Mouse (Mus musculus) neural tube, embryonic 11.5 days (tissue): ENCODE measurements around the gene Col25a1. TPM values are rescaled to one million over a fixed set of nuclear protein-coding genes. Genes with fewer than 3 reads are reported as not detected.

Source experiments
- ATAC-seq: fragments of 200-750 bp; cut with Nextera tagmentation; 2 replicates; pipeline ENCODE4 v1.8.0; 2017; ENCODE audit warnings: moderate number of reproducible peaks, mild to moderate bottlenecking, moderate TSS enrichment, moderate library complexity; ENCODE audit not compliant: insufficient read depth, low FRiP score, low TSS enrichment
- DNase-seq: peaks from one replicate; pipeline ENCODE4 v3.0.0-alpha.2; 2015; ENCODE audit warnings: low spot score
- H3K27ac ChIP-seq: fragments of 300-500 bp; sonication (generic); 2 replicates; pipeline ENCODE4 v1.5.1; 2014; ENCODE audit warnings: low read depth, mild to moderate bottlenecking, low read length
- H3K27me3 ChIP-seq: fragments of 300-500 bp; sonication (generic); 2 replicates; pipeline ENCODE4 v1.6.1; 2014; ENCODE audit warnings: mild to moderate bottlenecking, low read length, mixed read lengths; ENCODE audit not compliant: control insufficient read depth, insufficient read depth
- H3K36me3 ChIP-seq: fragments of 300-500 bp; sonication (generic); 2 replicates; pipeline ENCODE4 v1.6.1; 2014; ENCODE audit warnings: mild to moderate bottlenecking, low read length, moderate library complexity, mixed read lengths; ENCODE audit not compliant: control insufficient read depth, insufficient read depth
- H3K4me1 ChIP-seq: fragments of 300-500 bp; sonication (generic); 2 replicates; pipeline ENCODE4 v1.6.1; 2014; ENCODE audit warnings: low read length, mixed read lengths; ENCODE audit not compliant: control insufficient read depth, insufficient read depth
- H3K4me2 ChIP-seq: fragments of 300-500 bp; sonication (generic); 2 replicates; pipeline ENCODE4 v1.6.1; 2014; ENCODE audit warnings: low read depth, mild to moderate bottlenecking, moderate library complexity
- H3K4me3 ChIP-seq: fragments of 300-500 bp; sonication (generic); 2 replicates; pipeline ENCODE4 v1.5.1; 2014; ENCODE audit warnings: low read depth, low read length
- H3K9ac ChIP-seq: fragments of 300-500 bp; sonication (generic); 2 replicates; pipeline ENCODE4 v1.6.1; 2014; ENCODE audit warnings: mild to moderate bottlenecking, low read length
- H3K9me3 ChIP-seq: fragments of 300-500 bp; sonication (generic); 2 replicates; pipeline ENCODE4 v1.6.1; 2016; ENCODE audit warnings: low read length; ENCODE audit not compliant: control insufficient read depth
- WGBS: fragments of 180-500 bp; shearing (Covaris S2); extraction: QIAGEN DNeasy Blood & Tissue Kit; methylation state at CpG from one replicate; pipeline ENCODE4 v1.1.7; 2014; 5-methylcytosine and 5-hydroxymethylcytosine counted together
- polyA plus RNA-seq: library from polyadenylated mRNA; unstranded; fragments of >200 nt; fragmentation: Nextera tagmentation; extraction: Ambion mirVana; gene quantifications from 2 replicates; pipeline ENCODE4 v1.2.1, GENCODE M21; 2014

The Col25a1 gene
- polyA plus RNA-seq, 1 experiment from 2014 or later: 7.2 TPM

DNA sequence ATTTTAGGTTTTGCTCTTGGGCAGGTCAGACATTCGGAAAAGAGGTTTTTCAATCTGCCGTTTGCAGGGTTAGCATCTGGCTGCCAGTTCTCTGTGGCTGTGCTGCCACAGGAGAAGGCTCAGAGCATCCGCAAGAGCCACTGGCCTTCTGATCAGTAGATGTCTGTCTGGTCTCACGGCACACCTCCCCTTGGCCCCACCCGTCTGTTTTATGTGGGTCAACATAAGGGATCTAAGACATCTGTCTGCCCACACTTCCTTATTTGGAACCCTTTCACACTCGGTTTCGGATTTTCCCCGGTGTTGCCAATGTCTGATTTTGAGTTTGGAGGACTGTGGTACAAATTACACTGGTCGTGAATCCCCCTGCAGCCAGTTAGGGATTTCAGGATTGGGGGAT, 26.8 kb upstream of the Col25a1 start:
- Histone ChIP-seq H3K36me3 (no peaks in the 10 kb centered on the region), H3K9ac (no peak overlapping the region), H3K4me2 (no peak overlapping the region), H3K27me3 (no peaks in the 10 kb centered on the region), H3K9me3 (no peaks in the 10 kb centered on the region), H3K27ac (no peak overlapping the region), H3K4me3 (no peak overlapping the region), H3K4me1 (no peaks in the 10 kb centered on the region)
- WGBS: 88% methylated on average over 9 of the region's 9 CpGs
- DNase-seq (no peak), ATAC-seq (no peak)

DNA sequence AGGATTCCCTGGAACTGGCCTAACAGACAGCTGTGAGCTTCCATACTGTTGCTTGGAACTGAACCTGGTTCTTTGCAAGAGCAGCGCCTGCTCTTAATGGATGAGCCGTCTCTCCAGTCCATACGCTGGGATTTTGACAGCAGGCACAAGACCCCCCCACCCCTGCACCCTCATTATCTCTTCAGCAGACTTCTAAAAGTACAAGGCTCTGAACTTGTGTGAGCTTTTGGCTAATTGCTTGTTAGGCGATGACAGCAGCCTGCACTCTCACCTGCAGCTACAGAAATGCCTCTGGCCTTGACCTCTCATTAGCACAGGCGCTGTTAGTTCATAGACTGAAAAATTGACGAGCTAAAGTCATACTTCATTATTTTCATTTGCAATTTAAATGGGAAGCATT, 14.4 kb upstream of the Col25a1 start:
- no peak overlapping the region for H3K4me2 ChIP-seq
- ATAC-seq: no peak
- 90% methylated on average over 6 of the region's 6 CpGs for WGBS

GRCm38 (mm10) chr3:130127840-130128239, 3.5 kb upstream of the Col25a1 start:
- WGBS: 77% methylated on average over 8 of the region's 8 CpGs
- ATAC-seq (no peak), DNase-seq (no peak)
- Histone ChIP-seq H3K4me3 (no peak overlapping the region), H3K9ac (no peak overlapping the region), H3K4me2 (no peak overlapping the region), H3K27ac (no peak overlapping the region), H3K9me3 (no peaks in the 10 kb centered on the region), H3K36me3 (no peaks in the 10 kb centered on the region), H3K4me1 (no peaks in the 10 kb centered on the region), H3K27me3 (no peaks in the 10 kb centered on the region)

More for the DNA sequence above, 14.4 kb upstream of the Col25a1 start:
- H3K9me3 ChIP-seq: no peaks in the 10 kb centered on the region
- H3K36me3 ChIP-seq: no peaks in the 10 kb centered on the region
- DNase-seq: no peak
- no peaks in the 10 kb centered on the region for H3K27me3 ChIP-seq
- no peaks in the 10 kb centered on the region for H3K4me1 ChIP-seq
- H3K4me3 ChIP-seq: no peak overlapping the region
- no peak overlapping the region for H3K9ac ChIP-seq
- H3K27ac ChIP-seq: no peak overlapping the region

- WGBS: 85% methylated on average over 11 of the region's 11 CpGs
- H3K27ac ChIP-seq: no peak overlapping the region
Measured at GRCm38 (mm10) chr3:130128564-130128963, 2.7 kb upstream of the Col25a1 start.

DNA sequence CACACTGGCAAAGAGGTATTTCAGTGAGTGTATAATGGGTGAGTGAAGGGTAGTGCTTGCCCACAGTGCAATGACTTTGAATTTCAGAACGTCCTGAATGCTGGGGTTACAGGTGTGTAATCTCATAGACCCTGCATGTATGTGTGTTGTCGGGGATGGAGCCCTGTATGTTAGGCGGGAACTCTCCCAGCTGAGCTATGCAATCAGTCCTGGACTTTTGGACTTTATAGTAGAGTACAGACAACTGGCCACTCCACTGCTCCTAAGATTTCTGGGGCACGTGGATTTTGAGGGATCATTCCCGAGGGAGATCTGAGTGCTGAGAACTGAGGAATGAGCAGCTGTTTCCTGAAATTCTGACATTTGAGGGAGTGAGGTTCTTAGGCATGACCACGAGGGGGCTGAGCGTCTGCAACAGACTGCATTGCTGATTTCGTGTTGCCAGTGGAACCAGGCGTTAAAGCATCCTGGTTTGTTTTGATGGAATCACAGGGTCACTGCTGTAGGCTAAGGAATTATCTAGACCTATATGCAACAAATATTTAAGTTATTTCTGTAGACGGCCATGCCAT, 1.6 kb upstream of the Col25a1 start:
- H3K4me3 ChIP-seq: no peak overlapping the region
- no peaks in the 10 kb centered on the region for H3K27me3 ChIP-seq
- H3K27ac ChIP-seq: no peak overlapping the region
- peak; percentile 39 for DNase-seq
- WGBS: 58% methylated on average over 10 of the region's 10 CpGs
- H3K4me2 ChIP-seq: no peak overlapping the region
- no peaks in the 10 kb centered on the region for H3K4me1 ChIP-seq
- no peaks in the 10 kb centered on the region for H3K9me3 ChIP-seq
- no peak for ATAC-seq
- no peak overlapping the region for H3K9ac ChIP-seq
- H3K36me3 ChIP-seq: no peaks in the 10 kb centered on the region

More at GRCm38 (mm10) chr3:130128564-130128963, 2.7 kb upstream of the Col25a1 start:
- no peaks in the 10 kb centered on the region for H3K9me3 ChIP-seq
- H3K27me3 ChIP-seq: no peaks in the 10 kb centered on the region
- H3K4me1 ChIP-seq: no peaks in the 10 kb centered on the region
- H3K4me3 ChIP-seq: no peak overlapping the region
- DNase-seq: no peak
- no peak overlapping the region for H3K4me2 ChIP-seq
- H3K36me3 ChIP-seq: no peaks in the 10 kb centered on the region
- no peak for ATAC-seq
- no peak overlapping the region for H3K9ac ChIP-seq

GRCm38 (mm10) chr3:130137204-130137603, 5.9 kb downstream of the Col25a1 start:
- Histone ChIP-seq H3K4me1 (no peaks in the 10 kb centered on the region), H3K36me3 (no peaks in the 10 kb centered on the region), H3K9me3 (no peaks in the 10 kb centered on the region), H3K4me3 (no peak overlapping the region), H3K27me3 (no peaks in the 10 kb centered on the region), H3K9ac (no peak overlapping the region), H3K4me2 (no peak overlapping the region), H3K27ac (no peak overlapping the region)
- DNase-seq (no peak), ATAC-seq (no peak)

- Histone ChIP-seq H3K4me2 (no peak overlapping the region), H3K36me3 (no peaks in the 10 kb centered on the region), H3K4me1 (no peaks in the 10 kb centered on the region), H3K27me3 (no peaks in the 10 kb centered on the region), H3K4me3 (no peak overlapping the region), H3K27ac (no peak overlapping the region), H3K9ac (no peak overlapping the region), H3K9me3 (no peaks in the 10 kb centered on the region)
- WGBS: 69% methylated on average over 3 of the region's 3 CpGs
- ATAC-seq: no peak
- DNase-seq: no peak
Measured at GRCm38 (mm10) chr3:130137640-130138039, 6.3 kb downstream of the Col25a1 start.

GRCm38 (mm10) chr3:130145874-130146273, 14.6 kb downstream of the Col25a1 start:
- ATAC-seq: no peak
- Histone ChIP-seq H3K9me3 (no peaks in the 10 kb centered on the region), H3K27me3 (no peaks in the 10 kb centered on the region), H3K9ac (no peak overlapping the region), H3K36me3 (no peaks in the 10 kb centered on the region), H3K27ac (no peak overlapping the region), H3K4me1 (no peaks in the 10 kb centered on the region), H3K4me2 (no peak overlapping the region), H3K4me3 (no peak overlapping the region)
- WGBS: 81% methylated on average over 12 of the region's 12 CpGs
- DNase-seq: no peak

- Histone ChIP-seq H3K27me3 (no peaks in the 10 kb centered on the region), H3K36me3 (no peaks in the 10 kb centered on the region), H3K4me3 (no peak overlapping the region), H3K27ac (no peak overlapping the region), H3K4me2 (no peak overlapping the region), H3K9ac (no peak overlapping the region), H3K4me1 (no peaks in the 10 kb centered on the region), H3K9me3 (no peaks in the 10 kb centered on the region)
- DNase-seq: no peak
- ATAC-seq: no peak
- 65% methylated on average over 8 of the region's 8 CpGs for WGBS
Measured at GRCm38 (mm10) chr3:130147827-130148226, 16.5 kb downstream of the Col25a1 start.
